Mouse (Mus musculus): Measurements from ENCODE around the gene Ngdn. TPM values are rescaled to one million over a fixed set of nuclear protein-coding genes. Genes with fewer than 3 reads are reported as not detected.

Ngdn gene
- polyA plus RNA-seq (2021; fragmentation: Nextera tagmentation) = 55.7 and 61.3 TPM in 2 replicates
- long read RNA-seq, experiment 1, transcript Ngdn-201 (11 exons, 1,200 nt) = major isoform, 51 of 73 reads
- long read RNA-seq, experiment 1, partial matches to known transcripts = 8 of 73 reads
- long read RNA-seq, experiment 1, other reads (novel, unspliced or antisense) = 14 of 73 reads
- long read RNA-seq, experiment 2, transcript Ngdn-201 (11 exons, 1,200 nt) = major isoform, 54 of 71 reads
- long read RNA-seq, experiment 2, partial matches to known transcripts = 15 of 71 reads
- long read RNA-seq, experiment 2, other reads (novel, unspliced or antisense) = 2 of 71 reads

GRCm38 (mm10) chr14:55014991-55015766, at the start of gene Ngdn:
TSS of gene Ngdn (plus strand) at chr14:55015454.

GRCm38 (mm10) chr14:54966320-54966977, 48.8 kb upstream of the Ngdn start, which contains the start of gene Myh6:
TSS of gene Myh6 (minus strand) at chr14:54966927.

GRCm38 (mm10) chr14:54976633-54977032, 38.6 kb upstream of the Ngdn start, which contains the start of gene Gm17428:
TSS of gene Gm17428 (plus strand) at chr14:54976933.

GRCm38 (mm10) chr14:54994136-54994868, 21.0 kb upstream of the Ngdn start, which contains the start of gene Myh7:
TSS of gene Myh7 (minus strand) at chr14:54994626.

Other genes starting within 250 kb of the Ngdn start
- gene Slc7a8, start 233.5 kb upstream of the Ngdn start, polyA plus RNA-seq (2021; fragmentation: Nextera tagmentation) = 17.7 and 25.0 TPM in 2 replicates
- gene Rnf212b, start 201.3 kb upstream of the Ngdn start, polyA plus RNA-seq (2021; fragmentation: Nextera tagmentation) = 0.10 TPM in 1 of 2 replicates, not detected in the other
- 5.8 and 7.3 TPM in 2 replicates for gene Homez, start 144.5 kb upstream of the Ngdn start, polyA plus RNA-seq (2021; fragmentation: Nextera tagmentation)
- 3.4 and 6.9 TPM in 2 replicates for gene Ppp1r3e, start 137.9 kb upstream of the Ngdn start, polyA plus RNA-seq (2021; fragmentation: Nextera tagmentation)
- gene Bcl2l2, start 132.1 kb upstream of the Ngdn start, polyA plus RNA-seq (2021; fragmentation: Nextera tagmentation) = 7.9 and 8.1 TPM in 2 replicates
- not detected in 2 replicates for gene Gm20521, start 132.0 kb upstream of the Ngdn start, polyA plus RNA-seq (2021; fragmentation: Nextera tagmentation)
- 17.4 and 22.3 TPM in 2 replicates for gene Pabpn1, start 123.0 kb upstream of the Ngdn start, polyA plus RNA-seq (2021; fragmentation: Nextera tagmentation)
- gene Slc22a17, start 102.3 kb upstream of the Ngdn start, polyA plus RNA-seq (2021; fragmentation: Nextera tagmentation) = 131 and 194 TPM in 2 replicates
- 0.77 and 5.0 TPM in 2 replicates for gene Efs, start 89.3 kb upstream of the Ngdn start, polyA plus RNA-seq (2021; fragmentation: Nextera tagmentation)
- gene Il25, start 82.8 kb upstream of the Ngdn start, polyA plus RNA-seq (2021; fragmentation: Nextera tagmentation) = 0.10 and 0.20 TPM in 2 replicates
- 87.7 and 132 TPM in 2 replicates for gene Cmtm5, start 79.2 kb upstream of the Ngdn start, polyA plus RNA-seq (2021; fragmentation: Nextera tagmentation)
- gene Myh6, start 48.5 kb upstream of the Ngdn start, polyA plus RNA-seq (2021; fragmentation: Nextera tagmentation) = 2.0 and 8.2 TPM in 2 replicates
- not detected in 2 replicates for gene Gm17428, start 38.5 kb upstream of the Ngdn start, polyA plus RNA-seq (2021; fragmentation: Nextera tagmentation)
- gene Myh7, start 20.8 kb upstream of the Ngdn start, polyA plus RNA-seq (2021; fragmentation: Nextera tagmentation) = 25.4 and 42.9 TPM in 2 replicates
- gene Zfhx2, start 76.9 kb downstream of the Ngdn start, polyA plus RNA-seq (2021; fragmentation: Nextera tagmentation) = 2.4 and 4.6 TPM in 2 replicates
- gene Thtpa, start 79.3 kb downstream of the Ngdn start, polyA plus RNA-seq (2021; fragmentation: Nextera tagmentation) = 16.3 and 18.9 TPM in 2 replicates
- gene Ap1g2, start 91.1 kb downstream of the Ngdn start, polyA plus RNA-seq (2021; fragmentation: Nextera tagmentation) = 1.0 and 1.1 TPM in 2 replicates
- gene Jph4, start 101.5 kb downstream of the Ngdn start, polyA plus RNA-seq (2021; fragmentation: Nextera tagmentation) = 27.4 and 43.5 TPM in 2 replicates
- gene Dhrs2, start 206.6 kb downstream of the Ngdn start, polyA plus RNA-seq (2021; fragmentation: Nextera tagmentation) = 0.33 TPM in 1 of 2 replicates, not detected in the other